Mouse (Mus musculus) effector memory CD4-positive, alpha-beta T cell, adult 5 months (primary cell): Measurements from ENCODE around the gene Mrgpra3. TPM values are rescaled to one million over a fixed set of nuclear protein-coding genes. Genes with fewer than 3 reads are reported as not detected.

Source experiments
- polyA plus RNA-seq: library from polyadenylated mRNA; unstranded; fragments of 100-300 nt; shearing (Covaris generic); gene quantifications from one replicate; pipeline ENCODE4 v1.2.1, GENCODE M21; 2017

Gene Mrgpra3
- not detected for polyA plus RNA-seq

GRCm38 (mm10) chr7:47601272-47601671 lies at the start of gene Mrgpra3:
TSS of gene Mrgpra3 (minus strand) at chr7:47601372.

Other genes starting within 250 kb of the Mrgpra3 start
- not detected for gene Mrgpra1, start 247.1 kb downstream of the Mrgpra3 start, polyA plus RNA-seq
- not detected for gene Mrgpra2a, start 149.2 kb downstream of the Mrgpra3 start, polyA plus RNA-seq
- gene Mrgpra2b, start 72.5 kb downstream of the Mrgpra3 start, polyA plus RNA-seq: not detected